Mouse (Mus musculus) brain, adult 2 months (tissue): Measurements from ENCODE around the gene Cacna2d4.

Experiments
- DNase-seq: peaks from one replicate; pipeline ENCODE4 v3.0.0; 2011; ENCODE audit warnings: low read depth, low spot score

Cacna2d4 gene

DNA sequence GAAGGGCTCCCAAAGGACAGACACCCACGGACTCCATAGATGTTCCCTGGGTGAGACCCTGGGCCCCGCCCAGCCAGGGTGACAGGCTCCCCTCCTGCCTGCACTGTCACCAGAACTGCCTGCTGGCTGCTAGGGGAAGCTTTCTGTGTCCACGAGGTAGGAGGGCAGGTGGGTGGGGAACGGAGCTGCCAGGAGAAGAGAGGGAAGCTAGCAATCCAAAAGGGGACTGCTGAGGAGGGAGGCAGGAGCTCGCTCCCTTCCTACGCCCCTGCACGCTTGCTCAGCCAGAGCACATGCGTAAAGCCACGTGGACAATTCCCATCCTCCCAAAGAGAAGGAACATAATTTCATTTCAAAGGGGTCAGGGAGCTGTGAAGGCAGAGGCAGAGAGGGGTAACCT lies 73.8 kb downstream of the Cacna2d4 start:
- DNase-seq = peak; percentile 91

- DNase-seq = no peak
Measured at GRCm38 (mm10) chr6:119312381-119312780, 76.1 kb downstream of the Cacna2d4 start.

DNA sequence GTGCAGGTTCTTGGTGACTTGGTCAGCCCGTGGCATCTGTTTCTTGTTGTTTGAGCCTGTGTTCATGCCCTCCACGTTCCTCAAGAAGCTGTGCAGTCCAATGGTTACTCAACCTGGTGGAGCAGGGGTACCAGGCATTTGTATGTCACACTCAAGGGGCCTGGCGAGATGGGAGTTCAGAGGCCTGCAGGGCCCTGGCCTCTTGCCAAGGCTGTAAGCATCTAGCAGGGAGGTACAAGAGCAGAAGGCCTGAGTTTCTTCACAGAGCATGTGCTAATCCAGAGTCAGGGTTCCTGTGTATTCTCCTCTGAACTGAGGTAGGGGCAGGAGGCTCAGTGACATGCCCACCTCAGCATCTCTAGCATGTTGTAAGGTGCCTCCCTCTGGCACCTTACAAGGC lies 76.8 kb downstream of the Cacna2d4 start:
- DNase-seq = no peak

GRCm38 (mm10) chr6:119313588-119314375 lies 77.5 kb downstream of the Cacna2d4 start:
- DNase-seq = peak; percentile 91

GRCm38 (mm10) chr6:119314751-119315476 lies 78.6 kb downstream of the Cacna2d4 start:
- DNase-seq = peak; percentile 66

DNA sequence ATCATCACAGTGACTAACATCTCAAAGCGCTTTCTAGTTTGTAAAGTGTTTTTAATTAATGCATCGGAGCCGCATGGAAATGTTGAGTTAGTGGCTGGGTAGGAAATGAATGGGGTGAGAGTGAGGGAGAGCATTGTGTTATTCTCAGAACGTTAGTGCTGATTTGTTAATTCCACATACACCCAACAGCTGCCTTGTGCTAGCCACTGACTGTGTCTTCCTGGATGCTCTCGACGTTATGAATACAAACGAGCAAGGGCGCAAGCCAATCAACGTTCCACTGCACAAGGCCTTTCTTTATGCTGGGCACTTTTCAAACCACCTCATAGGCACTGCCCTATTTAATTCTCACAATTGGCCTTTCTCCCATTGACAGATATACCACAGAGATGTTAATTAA lies 82.4 kb downstream of the Cacna2d4 start:
- peak; percentile 76 for DNase-seq

DNA sequence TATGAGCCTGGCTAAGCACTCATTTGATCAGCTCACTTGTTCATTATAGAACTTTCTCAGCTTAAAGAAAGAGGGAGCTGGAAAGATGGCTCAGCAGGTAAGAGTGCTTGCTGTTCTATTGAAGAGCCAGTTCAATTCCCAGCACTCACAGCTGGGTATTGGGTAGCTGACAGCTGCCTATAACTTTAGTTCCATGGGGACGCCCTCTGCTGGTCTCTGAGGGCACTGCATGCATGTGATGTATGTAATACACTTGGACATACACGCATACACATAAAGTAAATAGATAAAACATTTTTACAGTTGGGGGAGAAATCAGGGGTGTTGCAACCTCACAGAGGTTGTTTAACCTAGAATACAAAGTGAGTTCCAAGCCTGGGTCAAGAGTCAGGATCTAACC lies 83.0 kb downstream of the Cacna2d4 start:
- DNase-seq = no peak

DNA sequence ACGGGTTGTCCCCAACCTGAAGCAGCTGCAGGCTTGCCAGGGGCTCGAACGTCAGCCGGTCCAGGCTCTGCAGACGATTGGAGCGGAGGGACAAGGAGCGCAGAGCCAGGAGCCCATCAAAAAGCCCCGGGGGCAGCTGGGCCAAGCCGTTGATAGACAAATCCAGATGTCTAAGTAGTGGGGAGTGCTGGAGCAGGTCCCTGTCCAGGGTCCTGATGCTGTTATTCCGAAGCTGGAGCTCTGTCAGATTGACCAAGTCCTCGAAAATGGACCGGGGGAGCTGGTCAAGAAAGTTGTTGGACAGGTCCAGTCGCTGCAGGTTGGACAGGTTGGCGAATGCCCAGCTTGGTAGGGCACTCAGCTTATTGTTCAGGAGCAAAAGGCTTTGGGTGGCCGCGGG lies 84.2 kb downstream of the Cacna2d4 start:
- DNase-seq = no peak

DNA sequence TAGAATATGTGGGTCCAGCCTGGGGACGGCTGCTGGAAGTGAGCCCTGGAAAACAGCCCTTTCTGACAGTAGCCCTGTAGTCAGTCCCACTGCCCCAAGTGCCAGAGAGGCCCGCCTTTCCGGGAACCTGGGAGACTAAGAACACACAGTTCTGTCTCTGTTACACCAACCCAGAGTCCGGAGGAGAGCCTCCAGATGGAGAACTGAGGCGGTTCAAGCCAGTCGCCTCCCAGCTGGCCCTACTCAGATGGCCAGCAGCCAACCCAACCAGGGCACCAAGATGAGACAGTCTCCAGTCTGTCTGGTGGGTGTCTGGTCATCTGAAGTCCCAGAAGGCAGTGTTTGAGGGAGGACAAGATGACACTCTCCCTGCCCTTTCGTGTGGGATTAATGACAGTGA lies 85.4 kb downstream of the Cacna2d4 start:
- peak; percentile 63 for DNase-seq

GRCm38 (mm10) chr6:119324776-119325175 lies 88.5 kb downstream of the Cacna2d4 start:
- DNase-seq = no peak

- DNase-seq = no peak
Measured at GRCm38 (mm10) chr6:119325978-119326377, 89.7 kb downstream of the Cacna2d4 start.

GRCm38 (mm10) chr6:119326541-119326940 lies 90.2 kb downstream of the Cacna2d4 start:
- DNase-seq = no peak

DNA sequence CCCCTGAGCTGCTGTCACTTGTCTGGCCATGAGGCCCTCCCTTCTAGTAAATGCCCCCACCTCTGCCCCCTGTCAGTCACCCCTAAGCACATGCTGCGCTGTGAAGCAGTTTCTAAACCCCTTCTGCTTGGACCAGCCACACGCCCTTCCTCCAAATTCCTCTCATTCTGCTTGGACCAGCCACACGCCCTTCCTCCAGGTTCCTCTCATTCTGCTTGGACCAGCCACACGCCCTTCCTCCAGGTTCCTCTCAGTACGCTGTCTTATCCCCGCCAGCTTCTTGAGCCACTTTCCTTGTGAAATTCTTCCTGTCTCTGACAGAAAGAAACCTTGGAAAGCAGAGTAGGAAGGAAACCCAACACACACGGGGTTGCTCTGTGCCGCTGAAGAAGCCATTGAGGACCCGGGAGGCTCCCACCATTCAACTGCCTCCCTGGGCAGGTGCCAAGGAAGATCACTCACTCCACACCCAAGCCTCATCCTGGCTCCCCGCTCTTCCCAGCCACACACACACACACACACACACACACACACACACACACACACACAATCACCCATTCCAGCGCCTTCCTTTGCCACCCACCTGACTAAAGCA lies 92.3 kb downstream of the Cacna2d4 start:
- peak; percentile 50 for DNase-seq

GRCm38 (mm10) chr6:119329215-119329714 lies 92.9 kb downstream of the Cacna2d4 start:
- peak; percentile 96 for DNase-seq

- peak; percentile 66 for DNase-seq
Measured at GRCm38 (mm10) chr6:119329936-119330335, 93.6 kb downstream of the Cacna2d4 start.

GRCm38 (mm10) chr6:119330506-119330905 lies 94.2 kb downstream of the Cacna2d4 start, which contains the start of gene Lrtm2:
Gene Lrtm2 (minus strand): TSS chr6:119330766.
- peak; percentile 93 for DNase-seq

DNA sequence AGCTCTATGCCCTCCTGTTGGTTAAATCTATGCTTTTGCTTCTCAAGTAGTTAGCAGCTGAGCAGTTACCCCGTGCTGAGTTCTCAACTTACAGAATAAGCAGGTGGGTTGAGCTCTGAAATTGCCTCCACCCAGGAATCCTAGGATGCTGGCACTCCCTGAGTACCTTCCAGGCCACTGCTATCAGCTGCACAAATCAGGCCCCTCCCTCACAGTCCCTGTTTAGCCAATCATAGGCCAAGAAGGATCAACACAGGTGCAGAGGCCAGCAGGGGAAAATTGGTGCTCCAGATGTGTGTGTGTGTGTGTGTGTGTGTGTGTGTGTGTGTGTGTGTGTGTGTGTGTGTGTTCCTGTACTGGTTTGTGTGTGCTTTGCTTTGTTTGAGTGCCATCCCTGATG lies 95.8 kb downstream of the Cacna2d4 start:
- DNase-seq = peak; percentile 57

- DNase-seq = no peak
Measured at GRCm38 (mm10) chr6:119333202-119333601, 96.9 kb downstream of the Cacna2d4 start.

DNA sequence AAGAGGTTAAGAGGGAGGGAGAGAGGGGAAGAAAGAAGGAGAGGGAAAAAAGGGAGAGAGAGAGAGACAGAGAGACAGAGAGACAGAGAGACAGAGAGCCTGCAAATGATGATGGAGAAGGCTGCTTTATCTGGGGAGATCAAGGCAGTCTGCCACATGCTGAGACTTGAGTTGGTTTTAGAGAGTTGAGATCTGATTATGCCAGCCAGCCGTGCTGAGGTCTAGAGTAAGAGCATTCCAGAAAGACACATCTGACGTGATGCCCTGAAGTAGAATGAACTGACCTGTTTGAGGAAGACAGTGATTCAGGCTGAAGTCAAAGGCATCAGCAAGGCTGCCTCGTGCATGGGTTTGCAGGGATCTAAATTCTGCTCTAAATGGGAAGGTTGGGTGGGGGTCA lies 97.5 kb downstream of the Cacna2d4 start:
- DNase-seq = no peak

- no peak for DNase-seq
Measured at GRCm38 (mm10) chr6:119336124-119336523, 99.8 kb downstream of the Cacna2d4 start.

DNA sequence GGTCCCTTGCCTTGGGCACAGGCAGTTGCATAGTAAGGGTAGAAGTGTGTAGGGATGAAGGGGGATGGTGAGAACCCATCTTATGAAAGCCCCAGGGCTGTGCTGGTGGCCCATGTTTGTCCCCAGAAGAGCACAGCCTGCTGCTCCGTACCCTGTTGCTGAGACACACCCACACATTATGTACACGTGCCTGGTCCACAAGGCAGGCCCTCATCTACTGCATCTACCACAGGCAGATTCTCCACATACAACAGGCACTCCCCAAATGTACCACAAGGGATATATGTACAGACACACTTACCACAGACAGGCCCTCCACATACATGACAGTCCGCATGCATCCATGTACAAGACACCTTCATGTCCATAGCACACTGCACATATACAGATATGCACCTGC lies 101.0 kb downstream of the Cacna2d4 start:
- no peak for DNase-seq
